Mouse (Mus musculus) embryonic facial prominence, embryonic 15.5 days (tissue): ENCODE data around the gene Agpat1. TPM values are rescaled to one million over a fixed set of nuclear protein-coding genes. Genes with fewer than 3 reads are reported as not detected.
A peak's percentile ranks its signal among the peaks of the same experiment; 100 is the strongest.

ENCODE experiments used
- ATAC-seq: fragments of 200-750 bp; cut with Nextera tagmentation; 2 replicates; pipeline ENCODE4 v1.8.0; 2017; ENCODE audit warnings: low read depth, moderate TSS enrichment; ENCODE audit not compliant: insufficient number of reproducible peaks, low FRiP score, low TSS enrichment
- H3K27ac ChIP-seq: fragments of 300-500 bp; sonication (generic); replicated peaks from 2 replicates; pipeline ENCODE4 v1.5.1; 2015; ENCODE audit warnings: mild to moderate bottlenecking, inconsistent platforms
- H3K27me3 ChIP-seq: fragments of 300-500 bp; sonication (generic); 2 replicates; pipeline ENCODE4 v1.6.1; 2015; ENCODE audit warnings: inconsistent platforms
- H3K36me3 ChIP-seq: fragments of 300-500 bp; sonication (generic); 2 replicates; pipeline ENCODE4 v1.6.1; 2015; ENCODE audit warnings: mild to moderate bottlenecking, inconsistent platforms
- H3K4me1 ChIP-seq: fragments of 300-500 bp; sonication (generic); 2 replicates; pipeline ENCODE4 v1.6.1; 2015; ENCODE audit warnings: inconsistent platforms
- H3K4me2 ChIP-seq: fragments of 300-500 bp; sonication (generic); replicated peaks from 2 replicates; pipeline ENCODE4 v1.6.1; 2015; ENCODE audit warnings: mild to moderate bottlenecking, inconsistent platforms
- H3K4me3 ChIP-seq: fragments of 300-500 bp; sonication (generic); replicated peaks from 2 replicates; pipeline ENCODE4 v1.5.1; 2015; ENCODE audit warnings: mild to moderate bottlenecking, inconsistent platforms
- H3K9ac ChIP-seq: fragments of 300-500 bp; sonication (generic); 2 replicates; pipeline ENCODE4 v1.6.1; 2015; ENCODE audit warnings: inconsistent platforms
- H3K9me3 ChIP-seq: fragments of 300-500 bp; sonication (generic); replicated peaks from 2 replicates; pipeline ENCODE4 v1.6.1; 2016; ENCODE audit warnings: inconsistent platforms
- WGBS: fragments of 180-500 bp; shearing (Covaris S2); methylation state at CpG from one replicate; pipeline ENCODE4 v1.1.7; 2015; 5-methylcytosine and 5-hydroxymethylcytosine counted together
- polyA plus RNA-seq: library from polyadenylated mRNA; unstranded; fragments of >200 nt; fragmentation: Nextera tagmentation; extraction: Ambion mirVana; gene quantifications from 2 replicates; pipeline ENCODE4 v1.2.1, GENCODE M21; 2015

Agpat1 gene
- polyA plus RNA-seq, 1 experiment from 2014 or later: 61.2 TPM

- WGBS: 45% methylated on average over 2 of the region's 2 CpGs
- no peak overlapping the region for H3K4me3 ChIP-seq
- ATAC-seq: no peak
- H3K9me3 ChIP-seq: no peaks in the 10 kb centered on the region
- H3K27ac ChIP-seq: no peak overlapping the region
- peaks cover 25% of the 10 kb centered on the region for H3K36me3 ChIP-seq
- peaks cover 25% of the 10 kb centered on the region for H3K27me3 ChIP-seq
- H3K9ac ChIP-seq: no peak overlapping the region
- peaks cover 38% of the 10 kb centered on the region for H3K4me1 ChIP-seq
- no peak overlapping the region for H3K4me2 ChIP-seq
These were observed 53.2 kb downstream of the Agpat1 start for GRCm38 (mm10) chr17:34657271-34657670.

- Histone ChIP-seq H3K36me3 (peaks cover 16% of the 10 kb centered on the region), H3K27me3 (peaks cover 25% of the 10 kb centered on the region), H3K9ac (no peak overlapping the region), H3K4me1 (peaks cover 38% of the 10 kb centered on the region), H3K4me3 (no peak overlapping the region), H3K27ac (no peak overlapping the region), H3K9me3 (no peaks in the 10 kb centered on the region), H3K4me2 (no peak overlapping the region)
- 71% methylated on average over 2 of the region's 2 CpGs for WGBS
- ATAC-seq: no peak
These were observed 54.1 kb downstream of the Agpat1 start for GRCm38 (mm10) chr17:34658145-34658544.

GRCm38 (mm10) chr17:34658591-34658990, 54.5 kb downstream of the Agpat1 start:
- no peak for ATAC-seq
- WGBS: 85% methylated on average over 3 of the region's 3 CpGs
- H3K4me2 ChIP-seq: no peak overlapping the region
- peaks cover 28% of the 10 kb centered on the region for H3K27me3 ChIP-seq
- H3K27ac ChIP-seq: no peak overlapping the region
- H3K4me3 ChIP-seq: no peak overlapping the region
- peaks cover 13% of the 10 kb centered on the region for H3K36me3 ChIP-seq
- no peaks in the 10 kb centered on the region for H3K9me3 ChIP-seq
- H3K4me1 ChIP-seq: peaks cover 38% of the 10 kb centered on the region
- H3K9ac ChIP-seq: no peak overlapping the region

GRCm38 (mm10) chr17:34659181-34659896, 55.3 kb downstream of the Agpat1 start:
- H3K36me3 ChIP-seq: peaks cover 9% of the 10 kb centered on the region; the same call in 1 of the 2 replicates
- WGBS: 60% methylated on average over 12 of the region's 12 CpGs
- no peak for ATAC-seq
- no peak overlapping the region for H3K4me3 ChIP-seq
- no peak overlapping the region for H3K4me2 ChIP-seq
- H3K27ac ChIP-seq: no peak overlapping the region
- H3K27me3 ChIP-seq: peaks cover 33% of the 10 kb centered on the region
- no peaks in the 10 kb centered on the region for H3K9me3 ChIP-seq
- H3K9ac ChIP-seq: no peak overlapping the region
- H3K4me1 ChIP-seq: peaks cover 38% of the 10 kb centered on the region

- H3K4me2 ChIP-seq: no peak overlapping the region
- no peak overlapping the region for H3K9ac ChIP-seq
- peaks cover 38% of the 10 kb centered on the region for H3K4me1 ChIP-seq
- peaks cover 3% of the 10 kb centered on the region; the same call in 1 of the 2 replicates for H3K36me3 ChIP-seq
- H3K9me3 ChIP-seq: no peaks in the 10 kb centered on the region
- H3K27ac ChIP-seq: no peak overlapping the region
- 54% methylated on average over 3 of the region's 3 CpGs for WGBS
- no peak for ATAC-seq
- peaks cover 33% of the 10 kb centered on the region for H3K27me3 ChIP-seq
- H3K4me3 ChIP-seq: no peak overlapping the region
These were observed 55.8 kb downstream of the Agpat1 start for GRCm38 (mm10) chr17:34659897-34660214.

- Histone ChIP-seq H3K4me1 (peaks cover 33% of the 10 kb centered on the region), H3K27me3 (peaks cover 36% of the 10 kb centered on the region), H3K4me3 (no peak overlapping the region), H3K27ac (no peak overlapping the region), H3K4me2 (peak overlapping the region; percentile 38), H3K9ac (no peak overlapping the region), H3K36me3 (no peaks in the 10 kb centered on the region), H3K9me3 (no peaks in the 10 kb centered on the region)
- no peak for ATAC-seq
- WGBS: 27% methylated on average over 11 of the region's 11 CpGs
These were observed 56.3 kb downstream of the Agpat1 start for GRCm38 (mm10) chr17:34660259-34660820.

GRCm38 (mm10) chr17:34661121-34661591, 57.1 kb downstream of the Agpat1 start:
- Histone ChIP-seq H3K9me3 (no peaks in the 10 kb centered on the region), H3K4me3 (peak overlapping the region; percentile 16; the same call in 1 of the 2 replicates), H3K4me2 (peak overlapping the region; percentile 38), H3K27me3 (peaks cover 41% of the 10 kb centered on the region), H3K36me3 (no peaks in the 10 kb centered on the region), H3K4me1 (peaks cover 25% of the 10 kb centered on the region), H3K9ac (no peak overlapping the region), H3K27ac (no peak overlapping the region)
- no peak for ATAC-seq
- 5% methylated on average over 19 of the region's 19 CpGs for WGBS

- WGBS: 77% methylated on average over 1 of the region's 1 CpGs
- no peak overlapping the region for H3K9ac ChIP-seq
- no peak overlapping the region for H3K4me3 ChIP-seq
- H3K36me3 ChIP-seq: no peaks in the 10 kb centered on the region
- H3K27ac ChIP-seq: no peak overlapping the region
- H3K9me3 ChIP-seq: no peaks in the 10 kb centered on the region
- H3K27me3 ChIP-seq: peaks cover 41% of the 10 kb centered on the region
- ATAC-seq: no peak
- H3K4me2 ChIP-seq: no peak overlapping the region
- H3K4me1 ChIP-seq: peaks cover 16% of the 10 kb centered on the region
These were observed 58.4 kb downstream of the Agpat1 start for GRCm38 (mm10) chr17:34662468-34662867.

GRCm38 (mm10) chr17:34662978-34663377, 58.9 kb downstream of the Agpat1 start:
- 80% methylated on average over 8 of the region's 8 CpGs for WGBS
- H3K27me3 ChIP-seq: peaks cover 41% of the 10 kb centered on the region
- no peak for ATAC-seq
- no peak overlapping the region for H3K4me3 ChIP-seq
- H3K9ac ChIP-seq: no peak overlapping the region
- H3K9me3 ChIP-seq: no peaks in the 10 kb centered on the region
- H3K4me2 ChIP-seq: no peak overlapping the region
- H3K27ac ChIP-seq: no peak overlapping the region
- peaks cover 16% of the 10 kb centered on the region for H3K4me1 ChIP-seq
- no peaks in the 10 kb centered on the region for H3K36me3 ChIP-seq

Other genes with a start within 250 kb of the Agpat1 start
- 0.24 and 0.30 TPM in 2 replicates for gene Btnl2, start 249.4 kb upstream of the Agpat1 start, polyA plus RNA-seq
- 0.08 TPM in 1 of 2 replicates, not detected in the other for gene Btnl1, start 227.1 kb upstream of the Agpat1 start, polyA plus RNA-seq
- gene BC051142, start 205.4 kb upstream of the Agpat1 start, polyA plus RNA-seq: 0.45 and 0.51 TPM in 2 replicates
- not detected in 2 replicates for gene Btnl4, start 126.9 kb upstream of the Agpat1 start, polyA plus RNA-seq
- not detected in 2 replicates for gene Btnl6, start 86.9 kb upstream of the Agpat1 start, polyA plus RNA-seq
- gene Notch4, start 40.0 kb upstream of the Agpat1 start, polyA plus RNA-seq: 5.7 and 6.5 TPM in 2 replicates
- gene Gpsm3, start 14.5 kb upstream of the Agpat1 start, polyA plus RNA-seq: 8.5 and 9.7 TPM in 2 replicates
- gene Pbx2, start 13.0 kb upstream of the Agpat1 start, polyA plus RNA-seq: 11.0 and 13.3 TPM in 2 replicates
- 3.3 and 3.7 TPM in 2 replicates for gene Ager, start 6.4 kb upstream of the Agpat1 start, polyA plus RNA-seq
- 117 and 119 TPM in 2 replicates for gene Rnf5, start 572 bp upstream of the Agpat1 start, polyA plus RNA-seq
- 11.2 and 13.2 TPM in 2 replicates for gene Egfl8, start 11.7 kb downstream of the Agpat1 start, polyA plus RNA-seq
- gene Ppt2, start 24.2 kb downstream of the Agpat1 start, polyA plus RNA-seq: 27.5 and 28.3 TPM in 2 replicates
- 1.3 and 1.5 TPM in 2 replicates for gene Prrt1, start 25.3 kb downstream of the Agpat1 start, polyA plus RNA-seq
- gene Fkbpl, start 40.5 kb downstream of the Agpat1 start, polyA plus RNA-seq: 16.2 and 16.8 TPM in 2 replicates
- gene Atf6b, start 42.9 kb downstream of the Agpat1 start, polyA plus RNA-seq: 88.8 and 94.7 TPM in 2 replicates
- 0.48 and 0.87 TPM in 2 replicates for gene Tnxb, start 66.3 kb downstream of the Agpat1 start, polyA plus RNA-seq
- 1.4 and 2.1 TPM in 2 replicates for gene C4b, start 139.6 kb downstream of the Agpat1 start, polyA plus RNA-seq
- gene Cyp21a1, start 200.3 kb downstream of the Agpat1 start, polyA plus RNA-seq: 0.12 TPM in 1 of 2 replicates, not detected in the other
- gene Stk19, start 232.7 kb downstream of the Agpat1 start, polyA plus RNA-seq: 30.4 and 33.8 TPM in 2 replicates
- 66.2 and 70.7 TPM in 2 replicates for gene Dxo, start 232.8 kb downstream of the Agpat1 start, polyA plus RNA-seq
- gene Skiv2l, start 245.9 kb downstream of the Agpat1 start, polyA plus RNA-seq: 50.6 and 55.0 TPM in 2 replicates
- 97.7 and 114 TPM in 2 replicates for gene Nelfe, start 246.1 kb downstream of the Agpat1 start, polyA plus RNA-seq